Mouse (Mus musculus) C2C12 (cell line): ENCODE data around the gene Shc2.

ENCODE experiments used
- CEBPB ChIP-seq: IDR thresholded peaks from one replicate; pipeline ENCODE4 v1.6.1; 2011; ENCODE audit warnings: low read depth, mild to moderate bottlenecking, control low read depth, moderate library complexity
- CTCF ChIP-seq: IDR thresholded peaks from one replicate; pipeline ENCODE4 v1.5.1; 2011; ENCODE audit not compliant: control insufficient read depth, insufficient read depth, insufficient read length
- FOSL1 ChIP-seq: IDR thresholded peaks from one replicate; pipeline ENCODE4 v1.8.0; 2011; ENCODE audit warnings: mild to moderate bottlenecking, low read length; ENCODE audit not compliant: poor library complexity, insufficient read depth, severe bottlenecking

GRCm38 (mm10) chr10:79645711-79646110, 8.0 kb upstream of the Shc2 start, which contains the start of gene Odf3l2:
- no peak for TF ChIP-seq CTCF
- TF ChIP-seq CEBPB = no peak
- TF ChIP-seq FOSL1 = no peak
